Mouse (Mus musculus): ENCODE results near the gene Slc39a2.
"Not testable (repeated sequence)": the region's sequence is repeated elsewhere in the genome, so short reads cannot be mapped to it uniquely, and the experiment has no call there.

The Slc39a2 gene

DNA sequence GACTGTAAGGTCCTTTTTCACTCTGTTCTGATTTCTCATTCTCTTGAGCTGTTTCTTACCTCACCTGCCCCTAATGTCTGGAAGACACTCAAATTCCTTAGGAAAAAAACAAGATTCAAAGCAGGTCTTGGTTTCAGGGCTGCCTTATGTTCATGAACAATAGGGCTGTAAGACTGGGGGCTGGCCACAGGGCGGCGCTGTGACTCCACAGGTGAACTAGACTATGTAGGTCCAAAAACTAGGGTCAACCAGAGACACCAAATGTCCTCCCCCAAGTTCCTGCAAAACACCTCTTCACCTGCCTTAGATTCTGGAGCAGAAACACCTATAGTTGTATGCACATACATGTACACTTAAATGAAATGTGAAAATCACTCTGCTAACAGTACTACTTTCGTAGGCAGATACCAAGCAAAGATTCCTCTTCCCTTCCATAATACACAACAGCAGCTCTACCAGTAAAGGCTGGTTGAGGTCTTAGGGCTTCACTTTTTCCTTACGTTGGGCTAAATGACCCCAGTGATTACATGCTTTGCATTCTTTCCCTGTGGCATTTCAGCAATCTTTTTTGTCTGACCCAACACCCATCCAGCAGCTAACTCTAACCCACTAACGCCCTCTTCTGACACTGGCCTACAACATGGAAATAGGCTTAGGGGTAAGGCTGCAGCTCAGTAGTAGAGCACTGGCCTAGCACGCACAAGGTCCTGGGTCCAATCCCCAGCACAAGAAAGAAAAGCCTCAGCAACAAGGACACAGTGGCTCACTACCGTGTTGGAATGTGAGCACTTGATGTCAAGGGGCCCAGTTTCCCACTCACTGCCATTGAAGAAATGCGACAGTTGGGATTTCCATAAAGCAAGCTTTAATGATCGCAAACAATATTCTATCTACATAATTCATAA lies 10.4 kb downstream of the Slc39a2 start:
- peak; percentile 78 for DNase-seq (ENCODE audit: low spot score)

DNA sequence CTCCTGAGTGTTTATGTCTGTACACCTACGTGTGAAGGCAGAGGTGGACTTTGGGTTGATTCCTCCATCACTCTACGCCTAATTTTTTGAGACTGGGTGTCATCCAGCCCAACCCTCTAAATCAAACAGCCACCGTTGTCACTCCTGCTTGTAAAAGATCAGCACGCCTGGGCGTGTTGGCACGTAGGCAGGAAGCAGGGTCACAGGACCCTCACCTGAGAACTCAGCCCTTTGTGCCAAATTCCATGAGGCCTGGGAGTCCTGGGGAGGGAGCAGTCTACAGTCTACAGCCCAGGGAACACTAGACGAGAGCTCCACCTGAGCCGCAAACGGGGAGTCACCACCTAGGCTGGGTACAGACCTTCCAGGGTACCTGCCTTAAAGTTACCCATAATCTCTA lies 11.1 kb downstream of the Slc39a2 start:
- no peak for DNase-seq (ENCODE audit: low spot score)

DNA sequence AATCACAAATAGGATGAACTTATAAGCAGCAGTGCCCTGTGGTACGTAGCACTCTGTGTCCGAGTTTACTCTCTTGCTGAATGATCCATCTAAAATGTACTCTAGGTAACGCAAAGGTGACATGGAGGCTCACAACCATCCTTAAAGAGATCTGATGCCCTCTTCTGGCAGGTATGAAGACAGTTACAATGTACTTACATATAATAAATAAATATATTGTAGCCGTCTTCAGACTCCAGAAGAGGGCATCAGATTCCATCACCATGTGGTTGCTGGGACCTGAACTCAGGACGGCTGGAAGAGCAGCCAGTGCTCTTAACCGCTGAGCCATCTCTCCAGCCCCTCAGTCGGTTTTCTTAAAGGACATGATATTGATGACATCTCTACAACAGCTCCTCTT lies 12.0 kb downstream of the Slc39a2 start:
- no peak for DNase-seq (ENCODE audit: low spot score)

DNA sequence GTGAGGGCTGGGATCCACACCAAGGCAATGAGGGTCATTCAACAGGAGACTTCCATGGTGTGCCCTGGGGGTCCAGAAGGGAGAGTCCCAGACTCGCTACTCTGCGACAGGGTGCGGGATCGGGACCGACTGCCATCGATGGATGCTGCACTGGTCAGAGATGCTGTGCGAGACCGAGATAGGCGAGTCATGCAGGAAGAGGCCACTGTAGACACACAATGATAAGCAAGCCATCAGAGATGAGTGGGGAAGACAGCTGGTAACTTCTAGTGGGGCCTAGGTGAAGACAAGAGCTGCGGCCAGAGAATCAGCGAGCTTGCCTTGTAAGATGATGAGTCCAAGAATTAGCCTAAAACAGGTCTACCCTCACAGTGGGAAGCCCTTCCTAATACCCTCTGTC lies 13.4 kb downstream of the Slc39a2 start:
- no peak for DNase-seq (ENCODE audit: low spot score)

DNA sequence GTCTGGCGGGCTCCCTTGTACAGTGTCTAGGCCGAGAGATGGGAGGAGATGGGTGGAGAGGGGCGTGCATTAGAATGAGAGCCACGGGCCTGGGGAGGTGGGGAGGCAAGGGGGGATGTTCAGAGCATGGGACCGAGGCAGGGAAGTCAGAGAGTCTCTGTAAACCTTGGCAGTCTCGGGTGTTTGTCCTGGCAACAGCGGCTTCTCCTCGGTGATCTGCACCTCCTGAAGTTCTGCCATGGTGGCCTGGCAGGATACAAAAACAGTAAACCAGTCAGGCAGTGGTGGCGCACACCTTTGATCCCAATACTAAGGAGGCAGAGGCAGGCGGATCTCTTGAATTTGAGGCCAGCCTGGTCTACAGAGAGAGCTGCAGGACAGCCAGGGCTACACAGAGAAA lies 18.6 kb downstream of the Slc39a2 start:
- no peak for DNase-seq (ENCODE audit: low spot score)

DNA sequence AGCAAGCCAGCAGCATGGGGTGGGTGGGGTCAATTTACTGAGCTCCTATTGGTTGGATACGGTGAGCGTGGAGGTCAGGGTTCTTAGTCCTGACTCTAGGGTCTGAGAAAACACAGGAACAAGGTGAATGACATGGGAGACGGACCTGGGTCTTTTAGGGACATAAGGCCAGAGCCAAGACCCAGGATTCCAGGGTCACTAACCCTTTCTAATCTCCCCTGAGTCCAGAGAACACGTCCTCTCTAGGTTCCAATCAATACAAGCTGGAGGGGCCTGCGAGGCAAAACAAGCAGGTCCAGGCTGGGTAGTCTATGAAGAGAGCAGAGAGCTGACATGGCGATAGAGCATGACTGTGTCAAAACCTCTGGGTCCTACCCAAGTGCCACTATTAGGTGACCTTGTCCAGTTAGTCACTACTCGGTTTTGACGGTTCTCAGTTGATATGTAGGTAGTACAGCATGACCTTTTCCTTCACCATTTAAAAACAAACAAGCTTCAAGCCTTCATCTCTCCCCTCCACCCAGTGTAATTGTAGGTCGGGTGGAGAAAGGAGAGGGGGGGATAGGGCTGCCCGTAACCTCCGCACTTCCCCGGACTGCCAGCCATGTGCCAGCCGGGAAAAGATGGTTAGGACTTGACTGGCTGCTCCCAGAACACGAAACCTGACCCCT lies 19.8 kb downstream of the Slc39a2 start:
- DNase-seq (ENCODE audit: low spot score): no peak

DNA sequence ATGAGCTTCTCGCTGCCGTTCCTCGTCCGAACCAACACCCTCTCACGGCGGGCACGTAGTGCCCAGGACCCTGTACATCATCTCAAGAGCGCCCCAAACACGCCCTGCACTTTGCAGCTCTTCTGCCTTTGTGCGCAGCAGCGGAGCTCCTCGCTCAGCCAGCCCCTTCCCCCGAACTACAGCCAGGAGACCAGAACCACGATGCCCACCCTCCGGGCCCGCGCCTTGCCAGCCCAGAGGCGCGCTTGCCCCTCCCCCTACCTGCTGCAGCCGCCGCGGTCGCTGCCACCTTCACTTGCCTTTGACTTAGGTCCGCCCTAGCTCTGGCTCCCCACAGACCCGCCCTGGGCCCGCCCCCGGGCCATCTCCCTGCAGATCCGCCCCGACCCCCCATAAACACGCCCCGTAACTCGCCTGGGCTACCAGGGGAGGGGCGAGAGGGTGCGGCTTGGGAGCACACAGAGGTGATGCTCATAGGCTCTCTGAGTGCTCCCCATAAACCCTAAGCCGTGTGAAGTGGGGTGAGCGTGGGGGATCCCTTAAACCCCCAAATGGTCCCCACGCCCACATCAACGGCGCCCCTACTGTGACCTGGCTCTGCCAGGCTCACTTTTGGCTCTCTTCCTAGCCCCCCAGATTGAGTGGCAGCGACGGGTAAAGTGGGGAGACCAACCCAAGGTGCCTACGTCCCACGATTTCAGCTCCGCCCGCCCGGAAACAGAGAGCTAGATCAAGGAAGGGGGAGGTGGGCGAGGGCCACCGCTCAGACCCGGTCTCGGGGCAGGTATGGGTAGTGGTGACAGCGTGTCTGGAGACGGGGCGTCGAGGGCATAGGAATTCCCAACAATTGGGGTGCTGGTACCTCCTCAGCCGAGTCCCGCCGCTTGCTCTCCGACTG lies 20.6 kb downstream of the Slc39a2 start:
- DNase-seq (ENCODE audit: low spot score): peak; percentile 66

DNA sequence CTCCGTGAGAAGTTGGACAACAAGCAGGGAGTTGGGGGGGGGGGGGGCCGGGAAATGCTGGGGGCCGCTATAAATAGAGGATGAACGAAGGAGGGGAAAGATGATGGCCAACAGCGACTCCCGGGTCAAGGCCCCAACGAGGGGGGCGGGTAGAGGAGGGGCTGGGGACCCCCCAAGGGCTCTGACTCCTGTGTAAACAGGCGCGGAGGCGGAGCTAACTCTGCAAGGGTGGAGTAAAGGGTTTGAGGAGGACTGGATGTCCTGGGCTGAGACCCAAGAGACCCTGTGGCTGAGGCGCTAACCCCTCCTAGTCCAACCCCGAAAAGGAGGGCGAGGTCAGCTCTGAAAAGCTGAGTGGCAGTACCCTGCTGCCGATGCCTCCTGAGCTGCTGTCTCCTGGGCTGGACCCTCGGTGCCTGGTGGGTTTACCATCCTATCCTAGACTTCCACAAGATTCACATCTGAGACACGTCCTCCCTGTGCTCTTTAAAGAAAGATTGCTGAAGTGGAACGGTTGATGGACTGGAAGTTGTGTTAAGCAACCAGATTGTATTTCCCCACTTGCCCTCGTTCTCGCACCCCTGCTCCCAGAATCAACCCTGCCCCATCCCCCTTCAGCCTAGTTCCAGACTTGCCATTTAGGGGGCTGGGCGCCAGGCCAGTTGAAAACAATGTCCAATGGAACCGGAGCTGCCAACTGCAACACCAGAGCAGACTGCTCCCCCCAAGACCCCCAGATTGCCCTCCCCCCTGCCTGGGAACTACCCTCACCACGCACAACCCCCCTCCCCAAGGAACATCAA lies 21.5 kb downstream of the Slc39a2 start, which contains the start of gene Ndrg2:
Gene Ndrg2, minus strand, starts transcription at position 199 of the 803 bp plus-strand sequence.
- DNase-seq (ENCODE audit: low spot score): peak; percentile 59

DNA sequence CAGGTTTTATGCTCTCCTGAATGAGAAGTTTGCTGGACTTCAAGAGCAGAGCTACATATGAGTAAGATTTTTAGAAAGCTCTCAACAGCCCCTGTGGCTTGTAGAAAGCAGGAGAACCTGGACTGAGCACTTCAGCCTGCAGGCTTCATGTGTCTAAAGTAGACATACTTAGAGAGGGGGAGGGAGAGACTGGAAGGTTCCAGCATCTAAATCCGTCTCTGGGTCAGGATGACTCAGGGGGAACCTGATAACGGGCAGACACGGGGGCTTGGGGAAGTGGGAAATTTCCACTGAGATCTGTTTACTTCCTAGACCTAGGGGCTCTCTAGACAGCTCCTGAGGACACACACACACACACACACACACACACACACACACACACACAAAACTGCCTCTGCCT lies 22.3 kb downstream of the Slc39a2 start:
- DNase-seq (ENCODE audit: low spot score): no peak

DNA sequence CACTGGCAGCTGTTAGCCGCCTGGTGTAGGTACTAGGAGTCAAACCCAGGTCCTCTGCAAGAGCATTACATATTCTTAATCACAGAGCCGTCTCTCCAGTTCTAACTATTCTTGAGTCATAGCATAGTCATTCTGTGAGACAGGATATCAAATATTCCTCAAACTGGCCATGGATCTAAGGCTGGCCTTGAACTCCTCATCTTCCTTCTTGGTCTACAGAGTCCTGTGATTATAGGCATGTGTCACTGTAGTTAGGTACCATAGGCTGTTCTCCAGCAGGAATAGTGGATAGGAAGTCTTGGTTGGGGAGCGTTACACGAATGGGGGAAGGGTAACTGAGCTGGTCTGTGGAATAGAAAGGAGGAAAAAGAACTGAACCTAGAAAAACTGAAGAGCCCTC lies 23.9 kb downstream of the Slc39a2 start:
- DNase-seq (ENCODE audit: low spot score): no peak

DNA sequence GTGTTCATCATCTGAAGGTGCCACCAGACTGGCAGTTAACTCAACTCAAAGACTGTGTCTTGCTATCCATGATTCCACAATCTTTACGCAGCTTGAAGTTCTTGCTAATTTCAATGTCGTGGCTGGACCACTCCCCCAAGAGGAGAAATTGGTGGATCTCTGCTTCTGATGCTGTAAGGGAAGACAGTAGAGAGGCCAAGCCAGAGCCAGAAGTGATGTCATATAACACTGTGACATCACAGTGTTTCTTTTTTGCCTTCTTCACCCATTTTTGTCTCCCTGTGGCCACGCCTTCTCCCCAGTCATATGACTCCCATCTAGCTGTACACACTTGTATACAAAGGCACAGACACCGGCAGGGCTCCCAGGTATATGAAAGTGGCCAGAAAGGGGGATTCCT lies 25.4 kb downstream of the Slc39a2 start, which contains the start of gene Tppp2:
Gene Tppp2, plus strand, starts transcription at position 301 of the 400 bp plus-strand sequence.
- no peak for DNase-seq (ENCODE audit: low spot score)

DNA sequence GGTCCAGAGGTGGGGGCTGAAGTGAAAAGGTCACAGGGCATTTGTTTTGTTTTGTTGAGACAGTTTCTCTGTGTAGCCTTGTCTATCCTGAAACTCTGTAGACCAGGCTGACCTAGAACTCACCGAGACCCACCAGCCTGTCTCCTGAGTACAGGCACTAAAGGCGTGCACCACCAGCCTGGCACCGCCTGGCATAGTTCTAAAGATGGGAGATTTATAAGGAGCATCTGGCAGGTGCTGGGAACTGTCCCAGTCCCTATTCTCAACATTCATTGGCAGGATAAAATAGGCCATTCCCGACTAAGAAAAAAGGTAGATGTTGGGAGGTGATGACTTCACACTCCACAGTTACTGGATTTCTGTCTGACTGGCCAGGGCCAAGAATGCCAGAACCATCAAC lies 26.3 kb downstream of the Slc39a2 start:
- DNase-seq (ENCODE audit: low spot score): no peak

DNA sequence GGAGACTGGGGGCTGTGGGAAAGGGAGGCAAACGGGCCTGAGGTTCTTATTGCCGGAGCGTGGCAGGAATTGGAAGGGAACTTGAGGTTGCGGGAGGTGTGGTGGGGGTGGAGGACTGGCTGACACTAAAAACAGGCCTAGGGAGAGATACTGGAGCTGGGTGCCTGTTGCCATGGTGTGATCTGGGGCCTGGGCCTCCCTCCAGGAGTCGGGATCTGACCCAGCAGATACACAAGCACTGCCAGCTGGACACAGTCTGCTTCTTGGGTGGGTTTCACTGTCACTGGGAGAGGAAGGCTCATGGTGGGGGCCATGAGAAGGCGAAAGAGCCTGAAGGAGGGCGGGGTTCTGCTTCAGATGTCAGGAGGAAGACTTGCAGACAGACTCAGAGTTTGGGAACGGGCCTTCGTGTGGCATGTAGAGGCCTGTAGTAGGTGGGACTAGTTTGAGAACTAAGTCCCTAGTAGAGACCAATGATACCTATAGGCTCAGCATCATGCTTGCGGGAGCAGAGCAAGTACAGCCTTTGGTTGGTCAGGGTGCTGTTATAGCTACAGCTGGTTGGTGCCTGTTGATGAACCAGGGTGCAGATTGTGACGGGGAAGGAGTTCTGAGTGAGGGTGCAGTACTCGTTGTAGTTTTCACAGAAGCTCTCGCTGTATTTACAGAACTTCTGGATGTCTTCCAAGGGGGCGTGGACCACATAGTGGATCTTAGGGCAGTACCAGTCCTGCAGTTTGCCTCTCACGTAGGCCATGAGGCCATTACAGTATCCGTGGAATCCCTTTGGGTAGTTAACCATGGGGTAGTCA lies 29.3 kb downstream of the Slc39a2 start:
- peak; percentile 50 for DNase-seq (ENCODE audit: low spot score)

DNA sequence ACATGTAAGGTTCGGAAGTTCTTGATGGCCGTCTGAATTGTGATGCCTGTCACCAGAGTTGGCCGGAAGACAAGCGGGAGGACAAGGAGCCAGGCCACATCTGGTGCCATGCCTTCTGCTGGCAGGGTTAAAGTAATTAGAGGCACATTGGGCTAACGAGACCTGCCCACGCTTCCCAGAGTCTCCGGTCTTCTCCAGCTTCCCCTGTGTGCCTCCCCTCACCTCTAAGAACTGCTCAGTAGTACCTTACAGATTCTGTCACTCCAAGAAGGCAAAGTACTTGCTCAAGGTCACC lies 29.8 kb downstream of the Slc39a2 start, which contains the start of gene Rnase13:
Gene Rnase13, minus strand, starts transcription at position 203 of the 295 bp plus-strand sequence.
- DNase-seq (ENCODE audit: low spot score): no peak

DNA sequence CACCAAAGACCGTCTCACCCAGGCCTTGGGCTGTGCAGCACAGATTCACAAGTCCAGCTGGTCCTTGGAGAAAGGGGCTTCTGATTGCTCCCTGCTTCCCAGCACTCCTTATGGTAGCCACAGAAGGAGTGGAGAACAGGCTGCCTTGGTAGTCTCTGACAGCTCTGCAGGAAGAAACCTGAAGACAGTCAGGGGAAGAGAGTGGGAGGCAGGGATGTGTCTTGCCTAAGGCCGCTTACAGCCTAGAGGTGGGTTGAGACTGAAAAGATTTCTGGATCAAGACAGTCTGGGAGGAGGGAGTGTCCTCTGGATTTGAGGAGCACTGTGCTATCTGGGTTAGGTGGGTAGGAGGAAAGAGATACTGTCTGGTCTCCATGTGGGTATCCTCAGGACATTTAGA lies 30.2 kb downstream of the Slc39a2 start:
- no peak for DNase-seq (ENCODE audit: low spot score)

DNA sequence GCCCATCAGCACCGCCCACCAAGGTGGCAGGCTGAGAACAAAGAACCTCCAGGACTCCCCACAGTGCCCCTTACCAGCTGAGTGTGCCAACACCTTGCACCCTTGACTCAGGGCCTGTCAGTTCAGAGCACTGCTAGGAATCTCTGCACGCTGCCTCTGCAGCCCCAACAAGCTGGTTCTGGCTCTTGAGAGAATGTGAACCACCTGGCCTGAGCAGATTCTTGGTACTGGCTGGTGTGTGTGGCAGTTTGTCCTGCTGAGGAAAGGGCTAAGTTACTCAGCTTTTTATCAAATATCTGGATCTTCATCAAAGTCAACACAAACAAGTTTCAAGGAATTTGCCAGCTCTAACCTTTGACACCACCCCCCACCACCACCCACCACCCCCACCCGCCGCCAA lies 30.8 kb downstream of the Slc39a2 start:
- DNase-seq (ENCODE audit: low spot score): no peak

DNA sequence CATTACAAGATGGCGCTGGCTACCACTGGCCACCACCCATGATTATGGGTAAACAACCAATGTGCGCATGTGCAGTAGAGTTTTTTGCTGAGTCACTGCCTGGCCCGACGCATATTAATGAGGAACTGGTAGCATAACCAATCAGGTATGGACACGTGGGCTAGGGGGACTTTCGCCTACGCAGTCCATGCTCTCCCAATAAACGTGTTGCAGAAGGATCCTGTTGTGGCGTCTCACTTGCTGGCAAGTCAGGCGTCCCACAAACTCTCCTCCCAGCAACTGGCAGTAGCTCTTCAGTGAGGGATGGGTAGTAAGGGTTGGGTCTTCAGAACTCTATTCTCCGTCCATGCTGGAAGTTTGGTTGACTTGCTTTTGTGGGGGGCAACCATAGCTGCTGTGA lies 34.2 kb downstream of the Slc39a2 start:
- not testable (repeated sequence) for DNase-seq (ENCODE audit: low spot score)

DNA sequence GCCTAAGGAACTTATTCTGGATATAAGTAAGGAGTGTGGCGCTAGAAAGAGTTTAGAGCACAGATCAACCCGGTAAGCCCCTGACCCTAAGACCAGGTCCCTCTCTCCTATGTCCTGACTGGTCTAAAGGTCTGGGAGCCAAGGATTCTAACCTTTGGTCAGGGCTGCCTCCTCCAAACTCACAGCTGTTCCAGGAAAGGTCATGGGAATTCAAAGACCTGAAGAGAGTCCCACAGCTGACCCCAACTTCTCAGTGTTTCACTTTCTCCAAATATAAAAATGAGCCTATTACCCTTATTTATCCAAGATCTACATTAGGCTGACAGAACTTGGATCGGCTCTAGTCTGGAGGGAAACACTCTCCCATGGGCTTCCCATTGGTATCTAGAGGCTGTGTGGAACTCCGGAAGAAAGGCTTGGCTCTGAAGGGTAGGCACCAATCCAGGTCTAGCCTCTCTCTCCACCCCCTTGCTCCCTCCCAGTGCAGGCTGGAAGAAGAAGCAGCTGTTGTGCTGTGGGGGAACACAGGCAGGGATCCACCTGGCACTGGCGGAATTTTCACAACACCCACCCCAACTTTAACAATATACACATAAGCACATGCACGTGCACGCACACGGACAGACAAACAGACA lies 36.7 kb downstream of the Slc39a2 start:
- DNase-seq (ENCODE audit: low spot score): peak; percentile 44

DNA sequence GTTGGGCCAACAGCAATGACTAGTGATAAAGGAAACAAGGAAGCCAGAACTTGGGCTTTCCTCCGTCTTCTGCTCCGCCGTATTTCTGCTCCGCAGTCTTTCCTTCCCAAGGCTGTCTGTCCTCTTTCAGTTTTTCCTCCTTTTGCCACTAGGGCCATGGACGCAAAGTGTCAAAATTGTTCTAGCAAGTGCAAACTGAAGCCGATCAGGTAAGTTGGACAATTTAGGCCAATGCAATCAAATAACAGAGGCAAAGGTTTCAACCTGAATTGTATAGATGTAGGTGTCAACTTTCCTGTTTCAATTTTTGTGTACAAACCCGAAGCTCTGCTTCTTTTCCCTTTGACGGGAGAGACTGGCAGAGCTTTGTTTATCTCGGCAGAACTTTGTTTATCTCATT lies 37.3 kb downstream of the Slc39a2 start:
- no peak for DNase-seq (ENCODE audit: low spot score)

DNA sequence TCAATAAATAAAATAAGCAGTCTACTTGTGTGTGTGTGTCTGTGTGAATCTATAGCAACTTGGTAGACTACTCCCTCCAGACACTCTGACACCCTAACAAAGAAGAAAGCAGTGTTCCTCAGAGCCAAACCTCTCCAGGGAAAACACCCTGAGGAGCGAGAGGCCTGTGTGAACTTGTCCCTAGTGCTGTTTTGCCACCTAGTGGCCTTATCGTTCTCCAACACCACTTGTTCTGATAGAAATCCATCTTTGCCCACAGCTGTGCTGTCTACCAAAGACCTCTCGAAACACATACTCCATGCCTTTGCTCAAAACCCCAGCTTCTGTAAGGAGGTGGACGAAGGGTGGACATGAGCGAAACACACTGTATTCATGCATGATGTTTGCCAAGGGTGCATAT lies 38.1 kb downstream of the Slc39a2 start:
- peak; percentile 55 for DNase-seq (ENCODE audit: low spot score)
